Mouse (Mus musculus): ENCODE data around the gene Kirrel2.

Gene Kirrel2

GRCm38 (mm10) chr7:30444971-30445751 lies 12.3 kb downstream of the Kirrel2 start, which contains the start of gene Aplp1:
TSS of gene Aplp1 (minus strand) at chr7:30445535.
- DNase-seq = peak; percentile 76

GRCm38 (mm10) chr7:30444154-30444970 lies 13.1 kb downstream of the Kirrel2 start:
- peak; percentile 82 for DNase-seq

DNA sequence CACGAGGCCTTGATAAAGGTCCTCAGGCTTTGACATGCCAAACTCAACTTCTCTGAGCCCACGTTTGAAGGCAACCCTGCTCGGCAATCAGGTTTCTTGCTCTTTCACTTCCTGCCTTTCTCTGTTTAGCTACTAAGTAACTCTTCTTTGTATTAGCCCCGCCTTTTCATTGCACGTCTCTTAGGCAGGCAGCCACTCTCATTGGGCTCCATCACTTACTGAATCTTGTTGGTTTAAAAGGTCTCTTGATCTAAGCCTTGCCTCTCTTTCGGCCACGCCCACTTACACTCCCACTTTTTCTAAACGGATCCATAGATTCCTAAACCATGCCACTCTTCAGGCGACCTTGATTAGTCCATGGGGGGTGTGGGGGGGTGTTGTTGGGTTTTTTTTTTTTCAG lies 13.8 kb downstream of the Kirrel2 start:
- no peak for DNase-seq

DNA sequence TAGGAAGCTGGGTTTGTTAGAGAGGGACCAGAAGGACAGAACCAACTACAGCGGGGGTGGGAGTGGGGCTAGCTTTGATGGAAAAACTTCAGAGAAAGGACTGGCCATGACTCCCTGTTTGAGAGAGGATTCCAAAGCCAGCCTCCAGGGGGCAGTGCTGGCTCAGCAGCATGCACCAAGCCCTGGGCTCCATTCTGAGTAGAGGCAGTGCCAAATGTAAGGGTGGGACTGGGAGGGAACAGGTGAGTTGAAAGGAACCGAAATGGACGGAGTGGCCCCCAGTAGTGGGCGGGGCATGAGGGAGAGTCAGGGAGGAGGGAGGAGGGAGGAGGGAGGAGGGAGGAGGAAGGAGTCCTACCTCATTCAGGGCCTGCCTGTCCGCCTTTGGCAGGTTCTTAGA lies 16.8 kb downstream of the Kirrel2 start:
- peak; percentile 73 for DNase-seq

GRCm38 (mm10) chr7:30439734-30440133 lies 17.8 kb downstream of the Kirrel2 start:
- no peak for DNase-seq

DNA sequence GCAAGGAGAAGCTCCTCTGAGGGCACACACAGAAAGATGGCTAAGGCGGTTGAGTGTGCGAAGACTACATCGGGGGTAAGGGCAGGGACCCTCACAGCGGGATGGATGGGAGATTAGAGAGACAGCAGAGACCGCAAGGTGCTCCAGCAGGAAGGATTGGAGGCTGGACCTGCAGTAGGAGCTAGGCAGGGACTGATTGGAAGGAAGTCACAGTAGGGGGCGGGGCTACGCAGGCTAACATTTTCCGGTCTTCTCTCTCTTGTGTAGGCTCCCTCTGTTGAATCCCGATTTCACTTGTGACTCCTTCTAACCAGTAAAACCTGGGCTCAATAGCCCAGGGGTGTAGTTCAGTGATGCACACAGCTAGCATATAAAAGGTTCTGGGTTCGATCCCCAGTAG lies 20.6 kb downstream of the Kirrel2 start:
- DNase-seq = no peak

GRCm38 (mm10) chr7:30435156-30435555 lies 22.3 kb downstream of the Kirrel2 start:
- DNase-seq = no peak

GRCm38 (mm10) chr7:30434701-30435100 lies 22.8 kb downstream of the Kirrel2 start:
- no peak for DNase-seq

- no peak for DNase-seq
Observed at GRCm38 (mm10) chr7:30434238-30434637, 23.3 kb downstream of the Kirrel2 start.

DNA sequence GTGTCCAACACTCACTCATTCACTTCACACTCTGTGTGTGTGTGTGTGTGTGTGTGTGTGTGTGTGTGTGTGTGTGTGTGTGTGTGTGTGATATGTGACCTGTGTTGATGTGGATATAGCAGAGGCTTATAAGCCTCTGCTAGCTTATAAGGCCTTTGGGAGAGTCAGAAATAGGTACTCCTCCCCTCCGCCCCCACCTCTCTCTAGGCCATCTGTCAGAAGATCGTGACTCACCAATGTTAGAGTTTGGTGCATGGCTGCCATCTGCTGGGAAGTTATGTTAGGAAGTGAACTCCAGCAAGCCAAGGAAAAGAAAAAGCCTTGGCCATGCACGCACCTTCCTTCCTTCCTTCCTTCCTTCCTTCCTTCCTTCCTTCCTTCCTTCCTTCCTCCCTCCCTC lies 25.7 kb downstream of the Kirrel2 start:
- DNase-seq = peak; percentile 81

DNA sequence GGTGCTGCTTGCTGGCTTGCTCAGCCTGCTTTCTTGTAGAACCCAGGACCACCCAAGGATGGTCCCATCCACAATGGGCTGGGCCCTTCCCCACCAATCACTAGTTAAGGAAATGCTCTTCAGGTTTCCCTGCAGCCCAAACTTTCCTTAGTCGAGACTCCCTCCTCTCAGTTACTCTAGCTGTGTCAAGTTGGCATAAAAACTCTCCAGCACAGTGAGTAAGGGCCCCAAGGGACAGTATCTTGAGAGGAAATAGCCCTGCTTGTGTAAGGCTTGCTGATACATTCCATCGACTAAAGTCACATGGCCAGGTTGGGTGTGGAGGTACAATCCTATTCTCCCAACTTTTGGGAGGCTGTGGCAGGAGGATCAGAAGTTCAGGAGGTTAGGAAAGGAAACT lies 27.3 kb downstream of the Kirrel2 start:
- DNase-seq = no peak

DNA sequence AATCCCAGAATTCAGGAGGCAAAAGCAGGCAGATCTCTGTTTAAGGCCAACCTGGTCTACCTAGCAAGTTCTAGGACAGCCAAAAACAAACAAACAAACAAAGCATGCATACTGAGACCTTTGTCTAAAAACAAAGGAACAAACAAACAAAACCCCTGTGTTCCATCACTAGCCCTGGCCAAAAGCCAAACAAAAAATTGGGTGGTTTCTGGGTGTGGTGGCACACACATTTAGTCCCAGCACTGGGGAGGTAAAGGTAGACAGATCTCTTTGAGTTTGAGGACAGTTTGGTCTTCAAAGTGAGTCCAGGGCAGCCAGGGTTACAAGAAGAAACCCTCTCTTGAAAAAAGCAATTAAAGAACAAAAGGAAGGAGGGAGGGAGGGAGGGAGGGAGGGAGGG lies 28.2 kb downstream of the Kirrel2 start:
- DNase-seq = no peak

GRCm38 (mm10) chr7:30423071-30423641 lies 34.3 kb downstream of the Kirrel2 start:
- no peak for DNase-seq

- no peak for DNase-seq
Observed at GRCm38 (mm10) chr7:30422560-30422959, 34.9 kb downstream of the Kirrel2 start.

- DNase-seq = peak; percentile 98
Observed at GRCm38 (mm10) chr7:30421890-30422435, 35.5 kb downstream of the Kirrel2 start.

GRCm38 (mm10) chr7:30421175-30421889 lies 36.2 kb downstream of the Kirrel2 start, which contains the start of gene Nfkbid:
TSS of gene Nfkbid (plus strand) at chr7:30421732.
- DNase-seq = peak; percentile 54

GRCm38 (mm10) chr7:30420673-30421072 lies 36.8 kb downstream of the Kirrel2 start:
- no peak for DNase-seq

GRCm38 (mm10) chr7:30419561-30420499 lies 37.7 kb downstream of the Kirrel2 start, which contains the start of gene Hcst:
TSS of gene Hcst (minus strand) at chr7:30419854.
- no peak for DNase-seq

DNA sequence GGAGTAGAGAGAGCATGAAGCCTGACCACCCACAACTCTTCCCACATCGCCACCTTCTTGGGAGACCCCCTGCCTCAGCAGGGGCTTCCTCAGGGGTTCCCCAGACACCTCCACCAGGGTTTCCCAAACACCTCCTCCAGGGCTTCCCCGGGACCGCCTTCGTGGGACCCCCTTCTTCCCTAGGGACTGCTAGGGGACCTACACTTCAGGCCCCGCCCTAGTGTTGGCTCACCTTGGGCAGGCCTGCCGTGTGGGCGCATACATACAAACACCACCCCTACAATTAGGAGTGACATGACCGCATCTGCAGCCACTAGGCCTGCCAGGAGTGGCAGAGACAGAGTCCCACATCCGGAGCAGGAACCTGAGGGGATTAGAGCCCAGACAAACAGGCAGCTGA lies 39.6 kb downstream of the Kirrel2 start:
- no peak for DNase-seq

DNA sequence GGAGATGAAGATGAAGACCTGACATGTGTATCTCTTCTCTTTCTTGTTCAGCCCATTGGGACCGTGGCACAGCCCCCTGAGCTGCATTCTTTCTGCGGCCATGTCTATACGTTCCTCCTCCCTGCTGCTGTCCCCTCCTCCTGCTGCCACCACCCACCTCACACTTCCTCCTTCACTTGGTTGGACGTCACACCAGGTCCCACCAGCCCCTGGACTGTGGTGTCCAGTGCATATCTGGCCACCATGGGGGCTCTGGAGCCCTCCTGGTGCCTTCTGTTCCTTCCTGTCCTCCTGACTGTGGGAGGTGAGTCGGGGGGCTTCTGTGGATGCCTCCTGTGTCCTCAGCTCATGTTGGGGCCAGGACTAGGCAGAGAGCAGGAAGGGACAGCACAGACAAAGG lies 43.9 kb downstream of the Kirrel2 start, which contains the start of gene Tyrobp:
Tyrobp (plus strand) TSS at position 165 of the 400 bp plus-strand sequence.
- no peak for DNase-seq

DNA sequence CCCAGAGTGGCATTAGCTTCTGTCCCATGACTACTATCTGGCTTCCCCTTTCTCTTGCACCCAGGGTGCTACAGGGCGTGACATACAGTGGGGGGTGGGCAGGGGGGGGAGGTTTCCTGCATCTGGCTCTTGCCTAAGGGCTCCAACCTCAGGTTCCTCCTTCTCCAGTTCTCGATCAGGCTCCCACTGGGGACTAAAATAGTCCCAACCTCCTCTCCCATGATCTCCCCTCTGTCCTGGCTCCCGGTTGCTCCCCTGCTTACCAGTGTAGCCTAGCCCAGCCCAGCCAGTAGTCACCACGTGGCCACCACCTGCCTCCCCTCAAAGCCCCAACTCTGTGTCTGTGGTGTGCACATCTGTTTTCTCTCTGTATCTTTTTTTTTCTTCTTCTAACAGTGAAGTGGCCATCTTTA lies 44.7 kb downstream of the Kirrel2 start:
- no peak for DNase-seq
